Comparison of ENCODE assay signal across 8 mouse cellular contexts in genomic region chr10:30810967-30811293, GRCm38 (mm10). TPM values are rescaled to one million over a fixed set of nuclear protein-coding genes. Genes with fewer than 3 reads are reported as not detected.
DNase-seq lines count a peak whose midpoint lies in the region; ATAC-seq and TF ChIP-seq lines count a peak whose summit lies in the region.

No protein-coding gene starts in this region.

- H3K4me2 ChIP-seq in heart, embryonic 11.5 days: peak overlapping the region; percentile 57
- H3K4me2 ChIP-seq in kidney, embryonic 16.5 days (replicated peaks; ENCODE audit: low read depth, low read length): peak overlapping the region; percentile 47
- peak overlapping the region; percentile 59 for H3K4me2 ChIP-seq in liver, embryonic 11.5 days
- H3K4me2 ChIP-seq in stomach, embryonic 14.5 days (replicated peaks; ENCODE audit: low read depth, low read length): peak overlapping the region; percentile 22

- no peaks in the 10 kb centered on the region for H3K9me3 ChIP-seq in heart, embryonic 11.5 days (replicated peaks; ENCODE audit: control insufficient read depth, low read length)
- H3K9me3 ChIP-seq in kidney, embryonic 16.5 days (ENCODE audit: low read length): no peaks in the 10 kb centered on the region; the same call in 1 of the 2 replicates
- H3K9me3 ChIP-seq in liver, embryonic 11.5 days (ENCODE audit: control insufficient read depth, low read length): no peaks in the 10 kb centered on the region
- 0 out of 2 replicates have a peak, but pooled peaks cover 3% of the 10 kb centered on the region for H3K9me3 ChIP-seq in stomach, embryonic 14.5 days (ENCODE audit: control insufficient read depth, low read depth, low read length)

- WGBS in heart, embryonic 11.5 days (ENCODE audit: insufficient replicate concordance): 13% methylated on average over 11 of the region's 11 CpGs
- 8% methylated on average over 11 of the region's 11 CpGs for WGBS in kidney, embryonic 16.5 days
- 9% methylated on average over 11 of the region's 11 CpGs for WGBS in liver, embryonic 11.5 days
- WGBS in stomach, embryonic 14.5 days: 5% methylated on average over 11 of the region's 11 CpGs

- H3K79me2 ChIP-seq in C2C12 (ENCODE audit: control insufficient read depth, insufficient read depth): no peaks in the 10 kb centered on the region

- H3K36me3 ChIP-seq in C2C12 (ENCODE audit: control insufficient read depth, insufficient read depth): no peaks in the 10 kb centered on the region
- H3K36me3 ChIP-seq in heart, embryonic 11.5 days (ENCODE audit: control insufficient read depth, insufficient read depth, low read length): no peaks in the 10 kb centered on the region
- no peaks in the 10 kb centered on the region for H3K36me3 ChIP-seq in kidney, embryonic 16.5 days (ENCODE audit: insufficient read depth, low read length)
- no peaks in the 10 kb centered on the region for H3K36me3 ChIP-seq in liver, embryonic 11.5 days (ENCODE audit: control insufficient read depth, insufficient read depth, low read length)
- no peaks in the 10 kb centered on the region for H3K36me3 ChIP-seq in stomach, embryonic 14.5 days (ENCODE audit: control insufficient read depth, insufficient read depth, low read length)

- peak; percentile 96 for ATAC-seq in erythroblast, adult 5-6 weeks (replicated peaks; ENCODE audit: low FRiP score, poor library complexity, severe bottlenecking)
- peak; percentile 82 for ATAC-seq in heart, embryonic 11.5 days (replicated peaks; ENCODE audit: insufficient number of reproducible peaks, low FRiP score, low TSS enrichment)
- peak; percentile 97 for ATAC-seq in kidney, embryonic 16.5 days (ENCODE audit: low FRiP score, low TSS enrichment)
- peak; percentile 94 for ATAC-seq in liver, embryonic 11.5 days (replicated peaks; ENCODE audit: low FRiP score)
- ATAC-seq in stomach, embryonic 14.5 days (ENCODE audit: insufficient number of reproducible peaks, insufficient read depth, low FRiP score, low read depth): peak; percentile 93

- H3K4me3 ChIP-seq in C2C12 (ENCODE audit: insufficient read depth, poor library complexity, severe bottlenecking): peak overlapping the region; percentile 6
- H3K4me3 ChIP-seq in heart, embryonic 11.5 days (ENCODE audit: low read depth, low read length): peak overlapping the region; percentile 39
- H3K4me3 ChIP-seq in kidney, embryonic 16.5 days (ENCODE audit: low read length): peak overlapping the region; percentile 57
- peak overlapping the region; percentile 47 for H3K4me3 ChIP-seq in liver, embryonic 11.5 days (ENCODE audit: low read depth, low read length)
- peak overlapping the region; percentile 31 for H3K4me3 ChIP-seq in stomach, embryonic 14.5 days (ENCODE audit: low read depth, low read length)

- H3K27me3 ChIP-seq in C2C12 (ENCODE audit: control insufficient read depth, insufficient read depth, insufficient read length): no peaks in the 10 kb centered on the region
- no peaks in the 10 kb centered on the region for H3K27me3 ChIP-seq in heart, embryonic 11.5 days (ENCODE audit: control insufficient read depth, insufficient read depth, low read length)
- H3K27me3 ChIP-seq in kidney, embryonic 16.5 days (ENCODE audit: insufficient read depth, low read length): no peaks in the 10 kb centered on the region
- no peaks in the 10 kb centered on the region for H3K27me3 ChIP-seq in liver, embryonic 11.5 days (replicated peaks; ENCODE audit: control insufficient read depth, insufficient read depth, low read length)
- no peaks in the 10 kb centered on the region for H3K27me3 ChIP-seq in stomach, embryonic 14.5 days (ENCODE audit: control insufficient read depth, insufficient read depth, low read length)

- H3K4me1 ChIP-seq in heart, embryonic 11.5 days (ENCODE audit: control insufficient read depth, insufficient read depth, low read length): no peaks in the 10 kb centered on the region
- no peaks in the 10 kb centered on the region for H3K4me1 ChIP-seq in kidney, embryonic 16.5 days (ENCODE audit: insufficient read depth, low read length)
- H3K4me1 ChIP-seq in liver, embryonic 11.5 days (replicated peaks; ENCODE audit: control insufficient read depth, insufficient read depth, low read length): no peaks in the 10 kb centered on the region
- H3K4me1 ChIP-seq in stomach, embryonic 14.5 days (ENCODE audit: control insufficient read depth, insufficient read depth, low read length): no peaks in the 10 kb centered on the region

- H3K9ac ChIP-seq in heart, embryonic 11.5 days (ENCODE audit: low read depth, low read length): 0 out of 2 replicates have a peak overlapping the region, but pooled peaks have one; percentile 4
- H3K9ac ChIP-seq in kidney, embryonic 16.5 days (replicated peaks; ENCODE audit: low read length): peak overlapping the region; percentile 58
- peak overlapping the region; percentile 43; the same call in 1 of the 2 replicates for H3K9ac ChIP-seq in liver, embryonic 11.5 days (ENCODE audit: low read depth, low read length)
- no peak overlapping the region for H3K9ac ChIP-seq in stomach, embryonic 14.5 days (replicated peaks; ENCODE audit: low read depth, low read length)

- peak overlapping the region; percentile 56 for H3ac ChIP-seq in C2C12 (ENCODE audit: control insufficient read depth, insufficient read length, low read depth)

- no peak overlapping the region for H3K27ac ChIP-seq in heart, embryonic 11.5 days (ENCODE audit: low read depth, low read length)
- H3K27ac ChIP-seq in kidney, embryonic 16.5 days (ENCODE audit: low read length): no peak overlapping the region
- no peak overlapping the region for H3K27ac ChIP-seq in liver, embryonic 11.5 days (ENCODE audit: low read depth, low read length)
- no peak overlapping the region for H3K27ac ChIP-seq in stomach, embryonic 14.5 days (ENCODE audit: low read length)

- peak; percentile 38 for TF ChIP-seq CTCF in C2C12 (IDR thresholded peaks at IDR 0.05; ENCODE audit: control insufficient read depth, insufficient read depth, insufficient read length)

- peak; percentile 96 for DNase-seq in brain, adult 2 months (ENCODE audit: low read depth, low spot score)
- peak; percentile 80 for DNase-seq in liver, embryonic 11.5 days (ENCODE audit: low spot score)
- peak; percentile 92 for DNase-seq in naive thymus-derived CD4-positive, alpha-beta T cell, adult 2 months (ENCODE audit: low read depth)

- no peaks in the 10 kb centered on the region for H3K79me3 ChIP-seq in C2C12 (ENCODE audit: low read depth)

TF ChIP-seq in C2C12, 6 proteins besides CTCF, POLR2A, EP300 and RAD21:
- no peak for TF ChIP-seq MYOD1 (IDR thresholded peaks at IDR 0.05; ENCODE audit: control insufficient read depth, insufficient read length, low read depth)
- TF ChIP-seq FOSL1 (IDR thresholded peaks at IDR 0.05; ENCODE audit: insufficient read depth, low read length, poor library complexity, severe bottlenecking): no peak
- no peak for TF ChIP-seq CEBPB (IDR thresholded peaks at IDR 0.05; ENCODE audit: low read depth)
- TF ChIP-seq USF1 (IDR thresholded peaks at IDR 0.05; ENCODE audit: low read depth): no peak
- TF ChIP-seq MAX (IDR thresholded peaks at IDR 0.05): peak; percentile 46

RNA-seq across cellular contexts. Expression of gene Ncoa7, which starts 7.8 kb away (rescaled TPM):
- 3.9 TPM for polyA plus RNA-seq in C2C12 (2012; fragmentation: generic; extraction: Trizol)
- total RNA-seq in erythroblast, adult 5-6 weeks (2015; ENCODE audit: low replicate concordance): 129 and 168 TPM in 2 replicates
- 257 and 280 TPM in 2 replicates for total RNA-seq in erythroblast, adult 5-6 weeks (2017; ENCODE audit: low replicate concordance)
- polyA plus RNA-seq in heart, embryonic 11.5 days (2014; fragmentation: Nextera tagmentation; extraction: Ambion mirVana): 10.1 and 11.4 TPM in 2 replicates
- polyA plus RNA-seq in kidney, embryonic 16.5 days (2015; fragmentation: Nextera tagmentation; extraction: Ambion mirVana): 16.9 and 17.5 TPM in 2 replicates
- polyA plus RNA-seq in liver, embryonic 11.5 days (2014; fragmentation: Nextera tagmentation; extraction: Ambion mirVana): 11.2 and 12.1 TPM in 2 replicates
- 12.1 and 14.4 TPM in 2 replicates for polyA plus RNA-seq in stomach, embryonic 14.5 days (2014; fragmentation: Nextera tagmentation; extraction: Ambion mirVana)

RNA-seq across cellular contexts. Expression of gene Hey2, which starts 31.7 kb away (rescaled TPM):
- polyA plus RNA-seq in C2C12 (2012; fragmentation: generic; extraction: Trizol): 0.06 TPM
- not detected in 2 replicates for total RNA-seq in erythroblast, adult 5-6 weeks (2015; ENCODE audit: low replicate concordance)
- not detected in 2 replicates for total RNA-seq in erythroblast, adult 5-6 weeks (2017; ENCODE audit: low replicate concordance)
- polyA plus RNA-seq in heart, embryonic 11.5 days (2014; fragmentation: Nextera tagmentation; extraction: Ambion mirVana): 23.2 and 29.9 TPM in 2 replicates
- 5.7 and 6.0 TPM in 2 replicates for polyA plus RNA-seq in kidney, embryonic 16.5 days (2015; fragmentation: Nextera tagmentation; extraction: Ambion mirVana)
- polyA plus RNA-seq in liver, embryonic 11.5 days (2014; fragmentation: Nextera tagmentation; extraction: Ambion mirVana): 0.77 and 0.93 TPM in 2 replicates
- polyA plus RNA-seq in stomach, embryonic 14.5 days (2014; fragmentation: Nextera tagmentation; extraction: Ambion mirVana): 4.7 and 5.5 TPM in 2 replicates

Comparison
In these comparisons a context has a peak if more than half of its experiments do, and no peak if none do; other contexts are left out.
1. H3K4me3 ChIP-seq: peak in every context shown above with its lines; median percentile 57 in kidney, embryonic 16.5 days; 47 in liver, embryonic 11.5 days; 39 in heart, embryonic 11.5 days; 31 in stomach, embryonic 14.5 days; 6 in C2C12.